Mouse (Mus musculus) CH12.LX (cell line): ENCODE measurements around the gene 2210011C24Rik. TPM values are rescaled to one million over a fixed set of nuclear protein-coding genes. Genes with fewer than 3 reads are reported as not detected.

ENCODE experiments used
- DNase-seq: peaks from one replicate; pipeline ENCODE4 v3.0.0-alpha.2; 2013; ENCODE audit errors: extremely low read depth
- H3K27ac ChIP-seq: 2 replicates; pipeline ENCODE4 v1.5.1; 2012; ENCODE audit warnings: low read depth, mild to moderate bottlenecking, control low read depth, moderate library complexity; ENCODE audit not compliant: insufficient read depth
- H3K27me3 ChIP-seq: replicated peaks from 2 replicates; pipeline ENCODE3; 2012; ENCODE audit warnings: inconsistent platforms
- H3K36me3 ChIP-seq, 2 experiments: replicated peaks in 1 of 2; 2 replicates each; pipeline versions ENCODE3 to v1.6.1; 2012; ENCODE audit warnings: inconsistent platforms in 1 of 2, low read length in 1 of 2, mild to moderate bottlenecking in 1 of 2, mixed read lengths in 1 of 2, moderate library complexity in 1 of 2; ENCODE audit not compliant: control insufficient read depth in 1 of 2, insufficient read depth in 1 of 2
- H3K4me1 ChIP-seq, 2 experiments: 2 replicates each; pipeline ENCODE4 v1.6.1; 2012; ENCODE audit warnings: inconsistent platforms in 1 of 2, moderate library complexity in 1 of 2; ENCODE audit not compliant: insufficient read depth in 2 of 2, control insufficient read depth in 1 of 2
- H3K4me2 ChIP-seq: 2 replicates; pipeline ENCODE4 v1.6.1; 2012; ENCODE audit warnings: low read depth, mild to moderate bottlenecking, control low read depth; ENCODE audit not compliant: poor library complexity, insufficient read depth, severe bottlenecking
- H3K4me3 ChIP-seq, 3 experiments: fragments of 150-350 bp in 1 of 3; sonication (generic) in 1 of 3; replicated peaks in 1 of 3; 2 replicates each; pipeline versions ENCODE3 to v1.5.1; 2011 to 2012; ENCODE audit warnings: low read depth in 2 of 3, low read length in 2 of 3, mild to moderate bottlenecking in 2 of 3, moderate library complexity in 2 of 3, control low read depth in 1 of 3, improper control_type of control experiment in 1 of 3, inconsistent platforms in 1 of 3, mixed read lengths in 1 of 3; ENCODE audit not compliant: poor library complexity in 1 of 3
- H3K79me2 ChIP-seq: replicated peaks from 2 replicates; pipeline ENCODE4 v1.6.1; 2012; ENCODE audit warnings: mild to moderate bottlenecking, moderate library complexity; ENCODE audit not compliant: control insufficient read depth, poor library complexity, insufficient read depth, severe bottlenecking; ENCODE audit errors: extremely low read depth
- H3K9ac ChIP-seq: 2 replicates; pipeline ENCODE4 v1.6.1; 2012; ENCODE audit warnings: low read depth, mild to moderate bottlenecking, control low read depth, moderate library complexity; ENCODE audit not compliant: insufficient read depth
- H3K9me3 ChIP-seq: replicated peaks from 2 replicates; pipeline ENCODE3; 2012; ENCODE audit warnings: low read length, inconsistent platforms, mixed read lengths
- CHD1 ChIP-seq: IDR thresholded peaks from 2 replicates; pipeline ENCODE4 v1.6.1; 2012; ENCODE audit warnings: low read depth, low read length, improper control_type of control experiment, inconsistent platforms
- CHD2 ChIP-seq: IDR thresholded peaks from 2 replicates; pipeline ENCODE4 v1.6.1; 2011; ENCODE audit warnings: low read length, improper control_type of control experiment
- CTCF ChIP-seq, 2 experiments: IDR thresholded peaks in 1 of 2; conservative IDR thresholded peaks in 1 of 2; 2 replicates each; pipeline ENCODE4 v1.5.1; 2011 to 2012; ENCODE audit warnings: low read depth in 2 of 2, low read length in 2 of 2, improper control_type of control experiment in 1 of 2, inconsistent platforms in 1 of 2, mild to moderate bottlenecking in 1 of 2, moderate library complexity in 1 of 2
- ELF1 ChIP-seq: IDR thresholded peaks from 2 replicates; pipeline ENCODE4 v1.6.1; 2014; ENCODE audit warnings: low read depth, mild to moderate bottlenecking, inconsistent platforms, low read length, improper control_type of control experiment
- ETS1 ChIP-seq: conservative IDR thresholded peaks from 2 replicates; pipeline ENCODE4 v1.6.1; 2012; ENCODE audit warnings: low read depth, mild to moderate bottlenecking, inconsistent platforms, low read length, improper control_type of control experiment, moderate library complexity
- HCFC1 ChIP-seq: IDR thresholded peaks from 2 replicates; pipeline ENCODE4 v1.6.1; 2012; ENCODE audit warnings: low read depth, mild to moderate bottlenecking, inconsistent platforms, low read length, improper control_type of control experiment
- IRF4 ChIP-seq: IDR thresholded peaks from 2 replicates; pipeline ENCODE4 v1.6.1; 2014; ENCODE audit warnings: low read depth, mild to moderate bottlenecking, inconsistent platforms, low read length, improper control_type of control experiment
- KAT2A ChIP-seq: IDR thresholded peaks from 2 replicates; pipeline ENCODE4 v1.6.1; 2012; ENCODE audit warnings: low read length, improper control_type of control experiment, inconsistent platforms; ENCODE audit not compliant: insufficient replicate concordance
- MAX ChIP-seq: IDR thresholded peaks from 2 replicates; pipeline ENCODE4 v1.6.1; 2011; ENCODE audit warnings: low read length, improper control_type of control experiment
- MXI1 ChIP-seq: IDR thresholded peaks from 2 replicates; pipeline ENCODE4 v1.6.1; 2011; ENCODE audit warnings: mild to moderate bottlenecking, low read depth, low read length, improper control_type of control experiment
- NELFE ChIP-seq: IDR thresholded peaks from 2 replicates; pipeline ENCODE4 v1.6.1; 2011; ENCODE audit warnings: low read depth, low read length, improper control_type of control experiment
- NRF1 ChIP-seq: IDR thresholded peaks from 2 replicates; pipeline ENCODE4 v1.6.1; 2014; ENCODE audit warnings: low read depth, mild to moderate bottlenecking, inconsistent platforms, low read length, improper control_type of control experiment, moderate library complexity
- POLR2A ChIP-seq: IDR thresholded peaks from 2 replicates; pipeline ENCODE4 v1.6.1; 2011; ENCODE audit warnings: low read depth, mild to moderate bottlenecking, improper control_type of control experiment, low read length
- SIN3A ChIP-seq: IDR thresholded peaks from 2 replicates; pipeline ENCODE4 v1.6.1; 2012; ENCODE audit warnings: low read length, improper control_type of control experiment, inconsistent platforms
- TBP ChIP-seq: conservative IDR thresholded peaks from 2 replicates; pipeline ENCODE4 v1.6.1; 2011; ENCODE audit warnings: low read depth, low read length, improper control_type of control experiment
- TCF12 ChIP-seq: IDR thresholded peaks from 2 replicates; pipeline ENCODE4 v1.6.1; 2014; ENCODE audit warnings: low read depth, mild to moderate bottlenecking, inconsistent platforms, low read length, improper control_type of control experiment
- UBTF ChIP-seq: IDR thresholded peaks from 2 replicates; pipeline ENCODE4 v1.6.1; 2012; ENCODE audit warnings: low read depth, mild to moderate bottlenecking, inconsistent platforms, low read length, improper control_type of control experiment, moderate library complexity
- USF2 ChIP-seq: conservative IDR thresholded peaks from 2 replicates; pipeline ENCODE4 v1.6.1; 2011; ENCODE audit warnings: low read depth, low read length, improper control_type of control experiment
- ZKSCAN1 ChIP-seq: IDR thresholded peaks from 2 replicates; pipeline ENCODE4 v1.6.1; 2012; ENCODE audit warnings: low read depth, inconsistent platforms, low read length, improper control_type of control experiment, borderline replicate concordance
- ZNF384 ChIP-seq: IDR thresholded peaks from 2 replicates; pipeline ENCODE4 v1.6.1; 2012; ENCODE audit warnings: low read depth, low read length, improper control_type of control experiment, inconsistent platforms
- dilution Hi-C: fragments of 300-500 bp; cut with MboI; formaldehyde crosslinking; loops from 2 replicates; pipeline ENCODE4 v1.14.3; 2020; ENCODE audit warnings: low sequenced_read_pairs; ENCODE audit not compliant: extremely low pct_unique_long_range_greater_than_20kb, extremely low pct_ligation_motif_present
- in situ Hi-C: fragments of 300-500 bp; cut with MboI; formaldehyde crosslinking; loops from 3 replicates; pipeline ENCODE4 v1.14.3; 2019; ENCODE audit warnings: low sequenced_read_pairs, low pct_ligation_motif_present, low pct_unique_long_range_greater_than_20kb, mixed read lengths
- polyA plus RNA-seq: library from polyadenylated mRNA; unstranded; fragments of >175 nt; gene quantifications from 2 replicates; pipeline ENCODE4 v1.2.1, GENCODE M21; 2012; ENCODE audit warnings: low read depth; ENCODE audit not compliant: insufficient read length
- total RNA-seq, 2 experiments: library from RNA; depleted of rRNA; stranded (reverse); fragments of 300-350 nt in 1 of 2; fragments of >200 nt in 1 of 2; gene quantifications; 2 replicates each; pipeline ENCODE4 v1.2.3; 2012 to 2014

The 2210011C24Rik gene
- total and polyA plus RNA-seq, 3 experiments, result not detected

GRCm38 (mm10) chr8:84046505-84046904 is 34.5 kb upstream of the 2210011C24Rik start:
- Histone ChIP-seq H3K27me3 (peaks cover 14% of the 10 kb centered on the region), H3K79me2 (no peaks in the 10 kb centered on the region), H3K4me1 (peaks cover 6 to 14% of the 10 kb centered on the region in 2 experiments), H3K36me3 (no peaks in the 10 kb centered on the region), H3K4me3 (no peak overlapping the region), H3K4me2 (no peak overlapping the region), H3K9me3 (peaks cover 3% of the 10 kb centered on the region), H3K27ac (no peak overlapping the region), H3K9ac (no peak overlapping the region)
- in situ Hi-C loops, result loop anchor here (25.0 kb wide), 1 partner anchor 291 kb away; no protein-coding TSS in a partner anchor
- TF ChIP-seq NRF1 (no peak), MXI1 (no peak), SIN3A (no peak), IRF4 (no peak), ZNF384 (no peak), TBP (no peak), POLR2A (no peak), CHD1 (no peak), HCFC1 (no peak), CHD2 (no peak), USF2 (no peak), NELFE (no peak), ETS1 (no peak), ZKSCAN1 (no peak), ELF1 (no peak), UBTF (no peak), CTCF (conservative IDR thresholded peaks at IDR 0.05 in 1 of 2, IDR thresholded peaks at IDR 0.05 in 1 of 2; ENCODE audit: low read depth in 2 of 2, low read length in 2 of 2) (no peak)
- no peak for DNase-seq
- dilution Hi-C loops, result no loop called here

DNA sequence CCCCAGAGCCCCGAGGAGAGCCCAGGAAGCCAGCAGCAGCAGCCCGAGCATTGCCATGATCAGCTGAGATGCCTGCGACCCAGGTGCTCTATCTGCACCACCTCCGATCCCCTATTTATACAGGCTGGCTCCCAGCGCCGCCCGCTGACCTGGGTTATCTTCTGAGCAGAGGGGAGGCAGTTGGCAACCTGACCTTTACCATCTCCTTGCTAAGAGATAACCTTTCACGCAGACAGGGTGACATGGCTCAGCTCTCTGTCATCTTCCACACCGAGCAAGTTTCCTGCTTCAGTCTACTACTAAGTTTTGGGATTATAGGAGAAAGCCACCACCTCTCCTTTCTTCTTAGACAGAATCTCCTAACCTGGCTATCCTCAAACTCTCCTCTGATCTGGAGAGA is 32.9 kb upstream of the 2210011C24Rik start, which contains the start of gene Rln3:
TSS of gene Rln3 (minus strand) at position 101 of the 400 bp plus-strand sequence.
- H3K36me3 ChIP-seq, result peaks cover 0 to 7% of the 10 kb centered on the region in 2 experiments
- H3K27me3 ChIP-seq, result peaks cover 14% of the 10 kb centered on the region
- in situ Hi-C loops (loop anchor here (25.0 kb wide), 1 partner anchor 292 kb away; no protein-coding TSS in a partner anchor), dilution Hi-C loops (no loop called here)
- no peak within 1 kb of the TSS for H3K27ac ChIP-seq
- H3K4me1 ChIP-seq, result peaks cover 6 to 16% of the 10 kb centered on the region in 2 experiments
- DNase-seq, result no peak
- H3K79me2 ChIP-seq, result no peaks in the 10 kb centered on the region
- H3K4me2 ChIP-seq, result no peak within 1 kb of the TSS
- TF ChIP-seq TCF12 (no peak), KAT2A (no peak), MAX (no peak), UBTF (no peak)
- H3K4me3 ChIP-seq, result no peak within 1 kb of the TSS
- H3K9ac ChIP-seq, result no peak within 1 kb of the TSS
- peaks cover 3% of the 10 kb centered on the region for H3K9me3 ChIP-seq
